Mouse (Mus musculus) CH12.LX (cell line): ENCODE data around the gene Pdhx. TPM values are rescaled to one million over a fixed set of nuclear protein-coding genes. Genes with fewer than 3 reads are reported as not detected.

Experiments
- DNase-seq: peaks from one replicate; pipeline ENCODE4 v3.0.0-alpha.2; 2013; ENCODE audit errors: extremely low read depth
- H3K27ac ChIP-seq: 2 replicates; pipeline ENCODE4 v1.5.1; 2012; ENCODE audit warnings: low read depth, mild to moderate bottlenecking, control low read depth, moderate library complexity; ENCODE audit not compliant: insufficient read depth
- H3K27me3 ChIP-seq: replicated peaks from 2 replicates; pipeline ENCODE3; 2012; ENCODE audit warnings: inconsistent platforms
- H3K36me3 ChIP-seq, 2 experiments: replicated peaks in 1 of 2; 2 replicates each; pipeline versions ENCODE3 to v1.6.1; 2012; ENCODE audit warnings: inconsistent platforms in 1 of 2, low read length in 1 of 2, mild to moderate bottlenecking in 1 of 2, mixed read lengths in 1 of 2, moderate library complexity in 1 of 2; ENCODE audit not compliant: control insufficient read depth in 1 of 2, insufficient read depth in 1 of 2
- H3K4me1 ChIP-seq, 2 experiments: 2 replicates each; pipeline ENCODE4 v1.6.1; 2012; ENCODE audit warnings: inconsistent platforms in 1 of 2, moderate library complexity in 1 of 2; ENCODE audit not compliant: insufficient read depth in 2 of 2, control insufficient read depth in 1 of 2
- H3K4me2 ChIP-seq: 2 replicates; pipeline ENCODE4 v1.6.1; 2012; ENCODE audit warnings: low read depth, mild to moderate bottlenecking, control low read depth; ENCODE audit not compliant: poor library complexity, insufficient read depth, severe bottlenecking
- H3K4me3 ChIP-seq, 3 experiments: fragments of 150-350 bp in 1 of 3; sonication (generic) in 1 of 3; replicated peaks in 1 of 3; 2 replicates each; pipeline versions ENCODE3 to v1.5.1; 2011 to 2012; ENCODE audit warnings: low read depth in 2 of 3, low read length in 2 of 3, mild to moderate bottlenecking in 2 of 3, moderate library complexity in 2 of 3, control low read depth in 1 of 3, improper control_type of control experiment in 1 of 3, inconsistent platforms in 1 of 3, mixed read lengths in 1 of 3; ENCODE audit not compliant: poor library complexity in 1 of 3
- H3K79me2 ChIP-seq: replicated peaks from 2 replicates; pipeline ENCODE4 v1.6.1; 2012; ENCODE audit warnings: mild to moderate bottlenecking, moderate library complexity; ENCODE audit not compliant: control insufficient read depth, poor library complexity, insufficient read depth, severe bottlenecking; ENCODE audit errors: extremely low read depth
- H3K9ac ChIP-seq: 2 replicates; pipeline ENCODE4 v1.6.1; 2012; ENCODE audit warnings: low read depth, mild to moderate bottlenecking, control low read depth, moderate library complexity; ENCODE audit not compliant: insufficient read depth
- H3K9me3 ChIP-seq: replicated peaks from 2 replicates; pipeline ENCODE3; 2012; ENCODE audit warnings: low read length, inconsistent platforms, mixed read lengths
- CTCF ChIP-seq, 2 experiments: IDR thresholded peaks in 1 of 2; conservative IDR thresholded peaks in 1 of 2; 2 replicates each; pipeline ENCODE4 v1.5.1; 2011 to 2012; ENCODE audit warnings: low read depth in 2 of 2, low read length in 2 of 2, improper control_type of control experiment in 1 of 2, inconsistent platforms in 1 of 2, mild to moderate bottlenecking in 1 of 2, moderate library complexity in 1 of 2
- ELF1 ChIP-seq: IDR thresholded peaks from 2 replicates; pipeline ENCODE4 v1.6.1; 2014; ENCODE audit warnings: low read depth, mild to moderate bottlenecking, inconsistent platforms, low read length, improper control_type of control experiment
- EP300 ChIP-seq: IDR thresholded peaks from 2 replicates; pipeline ENCODE4 v1.6.1; 2011; ENCODE audit warnings: low read length, improper control_type of control experiment
- IRF4 ChIP-seq: IDR thresholded peaks from 2 replicates; pipeline ENCODE4 v1.6.1; 2014; ENCODE audit warnings: low read depth, mild to moderate bottlenecking, inconsistent platforms, low read length, improper control_type of control experiment
- JUN ChIP-seq: IDR thresholded peaks from 2 replicates; pipeline ENCODE4 v1.6.1; 2011; ENCODE audit warnings: low read depth, mild to moderate bottlenecking, low read length, improper control_type of control experiment, moderate library complexity; ENCODE audit not compliant: insufficient read depth
- KAT2A ChIP-seq: IDR thresholded peaks from 2 replicates; pipeline ENCODE4 v1.6.1; 2012; ENCODE audit warnings: low read length, improper control_type of control experiment, inconsistent platforms; ENCODE audit not compliant: insufficient replicate concordance
- MAFK ChIP-seq: IDR thresholded peaks from 2 replicates; pipeline ENCODE4 v1.6.1; 2011; ENCODE audit warnings: low read length, improper control_type of control experiment; ENCODE audit not compliant: insufficient replicate concordance
- MAX ChIP-seq: IDR thresholded peaks from 2 replicates; pipeline ENCODE4 v1.6.1; 2011; ENCODE audit warnings: low read length, improper control_type of control experiment
- MEF2A ChIP-seq: IDR thresholded peaks from 2 replicates; pipeline ENCODE4 v1.6.1; 2014; ENCODE audit warnings: low read depth, mild to moderate bottlenecking, inconsistent platforms, low read length, improper control_type of control experiment, borderline replicate concordance
- MYC ChIP-seq: IDR thresholded peaks from 2 replicates; pipeline ENCODE4 v1.6.1; 2011; ENCODE audit warnings: low read depth, mild to moderate bottlenecking, improper control_type of control experiment, low read length
- POLR2A ChIP-seq: IDR thresholded peaks from 2 replicates; pipeline ENCODE4 v1.6.1; 2011; ENCODE audit warnings: low read depth, mild to moderate bottlenecking, improper control_type of control experiment, low read length
- POLR2AphosphoS2 ChIP-seq: IDR thresholded peaks from 2 replicates; pipeline ENCODE4 v1.6.1; 2011; ENCODE audit warnings: low read depth, low read length, improper control_type of control experiment
- RAD21 ChIP-seq: IDR thresholded peaks from 2 replicates; pipeline ENCODE4 v1.6.1; 2011; ENCODE audit warnings: low read depth, mild to moderate bottlenecking, low read length, improper control_type of control experiment, moderate library complexity
- RCOR1 ChIP-seq: conservative IDR thresholded peaks from 2 replicates; pipeline ENCODE4 v1.6.1; 2012; ENCODE audit warnings: low read depth, mild to moderate bottlenecking, inconsistent platforms, low read length, improper control_type of control experiment
- TBP ChIP-seq: conservative IDR thresholded peaks from 2 replicates; pipeline ENCODE4 v1.6.1; 2011; ENCODE audit warnings: low read depth, low read length, improper control_type of control experiment
- USF1 ChIP-seq: IDR thresholded peaks from 2 replicates; pipeline ENCODE4 v1.6.1; 2014; ENCODE audit warnings: low read depth, mild to moderate bottlenecking, inconsistent platforms, low read length, improper control_type of control experiment
- ZC3H11A ChIP-seq: IDR thresholded peaks from 2 replicates; pipeline ENCODE4 v1.6.1; 2012; ENCODE audit warnings: low read depth, mild to moderate bottlenecking, inconsistent platforms, low read length, improper control_type of control experiment
- ZKSCAN1 ChIP-seq: IDR thresholded peaks from 2 replicates; pipeline ENCODE4 v1.6.1; 2012; ENCODE audit warnings: low read depth, inconsistent platforms, low read length, improper control_type of control experiment, borderline replicate concordance
- ZMIZ1 ChIP-seq: IDR thresholded peaks from 2 replicates; pipeline ENCODE4 v1.6.1; 2012; ENCODE audit warnings: low read depth, mild to moderate bottlenecking, inconsistent platforms, low read length, improper control_type of control experiment
- dilution Hi-C: fragments of 300-500 bp; cut with MboI; formaldehyde crosslinking; loops from 2 replicates; pipeline ENCODE4 v1.14.3; 2020; ENCODE audit warnings: low sequenced_read_pairs; ENCODE audit not compliant: extremely low pct_unique_long_range_greater_than_20kb, extremely low pct_ligation_motif_present
- in situ Hi-C: fragments of 300-500 bp; cut with MboI; formaldehyde crosslinking; loops from 3 replicates; pipeline ENCODE4 v1.14.3; 2019; ENCODE audit warnings: low sequenced_read_pairs, low pct_ligation_motif_present, low pct_unique_long_range_greater_than_20kb, mixed read lengths
- polyA plus RNA-seq: library from polyadenylated mRNA; unstranded; fragments of >175 nt; gene quantifications from 2 replicates; pipeline ENCODE4 v1.2.1, GENCODE M21; 2012; ENCODE audit warnings: low read depth; ENCODE audit not compliant: insufficient read length
- total RNA-seq, 2 experiments: library from RNA; depleted of rRNA; stranded (reverse); fragments of 300-350 nt in 1 of 2; fragments of >200 nt in 1 of 2; gene quantifications; 2 replicates each; pipeline ENCODE4 v1.2.3; 2012 to 2014

Gene Pdhx
- total and polyA plus RNA-seq, 3 experiments: 78.9 to 131 (median 104) TPM

GRCm38 (mm10) chr2:103037831-103038230 is 35.5 kb downstream of the Pdhx start:
- Histone ChIP-seq H3K4me2 (no peak overlapping the region), H3K9me3 (no peaks in the 10 kb centered on the region), H3K36me3 (peaks cover 51 to 84% of the 10 kb centered on the region in 2 experiments), H3K9ac (no peak overlapping the region), H3K27ac (no peak overlapping the region), H3K4me1 (peaks cover 0 to 2% of the 10 kb centered on the region in 2 experiments; a peak in 1 of 4 replicates), H3K79me2 (peaks cover 3% of the 10 kb centered on the region; the same call in 1 of the 2 replicates), H3K27me3 (no peaks in the 10 kb centered on the region), H3K4me3 (no peak overlapping the region)
- TF ChIP-seq USF1 (no peak), MAFK (no peak), CTCF (conservative IDR thresholded peaks at IDR 0.05 in 1 of 2, IDR thresholded peaks at IDR 0.05 in 1 of 2; ENCODE audit: low read depth in 2 of 2, low read length in 2 of 2) (no peak), JUN (no peak), ZMIZ1 (no peak), ELF1 (no peak), MYC (no peak), POLR2AphosphoS2 (no peak), EP300 (no peak), ZKSCAN1 (no peak), RCOR1 (no peak), IRF4 (no peak)
- dilution Hi-C loops: no loop called here
- in situ Hi-C loops: no loop called here
- DNase-seq: no peak

DNA sequence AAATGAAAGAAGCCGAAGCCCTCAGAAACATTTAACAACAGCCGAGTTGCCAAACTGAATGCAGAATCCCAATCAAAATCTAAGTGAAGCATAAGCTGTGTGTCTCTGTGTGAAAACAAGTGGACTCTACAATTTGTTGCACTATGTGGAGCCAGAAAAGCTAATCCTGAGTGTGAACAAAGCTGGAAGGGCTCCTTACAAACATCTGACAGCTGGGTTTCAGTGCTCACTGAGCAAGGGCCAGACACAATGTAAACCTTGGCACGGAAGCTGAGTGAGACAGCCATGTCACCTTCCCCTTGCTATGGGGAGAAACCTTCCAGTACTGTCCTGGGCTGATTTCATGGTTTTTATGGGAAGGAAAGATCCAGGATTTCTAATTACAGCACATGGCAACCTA is 50.6 kb downstream of the Pdhx start:
- dilution Hi-C loops (no loop called here), in situ Hi-C loops (no loop called here)
- no peak overlapping the region for H3K9ac ChIP-seq
- TF ChIP-seq MAX: no peak
- no peak for TF ChIP-seq CTCF (conservative IDR thresholded peaks at IDR 0.05 in 1 of 2, IDR thresholded peaks at IDR 0.05 in 1 of 2; ENCODE audit: low read depth in 2 of 2, low read length in 2 of 2)
- TF ChIP-seq ZC3H11A: no peak
- TF ChIP-seq MEF2A: no peak
- TF ChIP-seq POLR2A: no peak
- TF ChIP-seq TBP: no peak
- no peak for TF ChIP-seq KAT2A
- TF ChIP-seq ELF1: no peak
- no peak for TF ChIP-seq RAD21
- no peak overlapping the region for H3K27ac ChIP-seq
- H3K36me3 ChIP-seq: peaks cover 40 to 77% of the 10 kb centered on the region in 2 experiments
- H3K4me3 ChIP-seq: no peak overlapping the region
- H3K4me1 ChIP-seq: peaks cover 2 to 19% of the 10 kb centered on the region in 2 experiments; a peak in 3 of 4 replicates
- no peak for DNase-seq
- peaks cover 3% of the 10 kb centered on the region; the same call in 1 of the 2 replicates for H3K79me2 ChIP-seq
- H3K9me3 ChIP-seq: no peaks in the 10 kb centered on the region
- no peaks in the 10 kb centered on the region for H3K27me3 ChIP-seq
- H3K4me2 ChIP-seq: no peak overlapping the region
